Mouse (Mus musculus): ENCODE results near the gene Olfr279.
A peak's percentile ranks its signal among the peaks of the same experiment; 100 is the strongest.

The Olfr279 gene

GRCm38 (mm10) chr15:98492102-98492501 is at the start of gene Olfr279:
Gene Olfr279 (plus strand): TSS chr15:98492402.
- no peak for DNase-seq (ENCODE audit: low read depth, low spot score)

- no peak for DNase-seq (ENCODE audit: low read depth, low spot score)
Observed at GRCm38 (mm10) chr15:98444561-98444960, 47.6 kb upstream of the Olfr279 start.

GRCm38 (mm10) chr15:98448521-98448920 is 43.7 kb upstream of the Olfr279 start:
- DNase-seq (ENCODE audit: low read depth, low spot score), result no peak

GRCm38 (mm10) chr15:98452288-98452687 is 39.9 kb upstream of the Olfr279 start, which contains the start of gene Olfr281:
Gene Olfr281 (plus strand): TSS chr15:98452588.
- DNase-seq (ENCODE audit: low read depth, low spot score), result no peak

- DNase-seq (ENCODE audit: low read depth, low spot score), result no peak
Observed at GRCm38 (mm10) chr15:98469596-98469995, 22.6 kb upstream of the Olfr279 start, which contains the start of gene OR5BS1P. Gene OR5BS1P (plus strand): TSS chr15:98469896.

GRCm38 (mm10) chr15:98471539-98471938 is 20.7 kb upstream of the Olfr279 start:
- no peak for DNase-seq (ENCODE audit: low read depth, low spot score)

GRCm38 (mm10) chr15:98474958-98475357 is 17.2 kb upstream of the Olfr279 start:
- no peak for DNase-seq (ENCODE audit: low read depth, low spot score)

GRCm38 (mm10) chr15:98475382-98475781 is 16.8 kb upstream of the Olfr279 start:
- peak; percentile 67 for DNase-seq (ENCODE audit: low read depth, low spot score)

- no peak for DNase-seq (ENCODE audit: low read depth, low spot score)
Observed at GRCm38 (mm10) chr15:98476281-98476680, 15.9 kb upstream of the Olfr279 start.

GRCm38 (mm10) chr15:98479568-98480102 is 12.6 kb upstream of the Olfr279 start:
- no peak for DNase-seq (ENCODE audit: low read depth, low spot score)

- no peak for DNase-seq (ENCODE audit: low read depth, low spot score)
Observed at GRCm38 (mm10) chr15:98482701-98483100, 9.5 kb upstream of the Olfr279 start, which contains the start of gene Lalba. Gene Lalba (minus strand): TSS chr15:98482721.

GRCm38 (mm10) chr15:98483907-98484886 is 8.0 kb upstream of the Olfr279 start:
- peak; percentile 26 for DNase-seq (ENCODE audit: low read depth, low spot score)

GRCm38 (mm10) chr15:98486433-98487021 is 5.7 kb upstream of the Olfr279 start:
- peak; percentile 39 for DNase-seq (ENCODE audit: low read depth, low spot score)

- no peak for DNase-seq (ENCODE audit: low read depth, low spot score)
Observed at GRCm38 (mm10) chr15:98491332-98491731, 870 bp upstream of the Olfr279 start.

- no peak for DNase-seq (ENCODE audit: low read depth, low spot score)
Observed at GRCm38 (mm10) chr15:98497631-98498030, 5.4 kb downstream of the Olfr279 start.

- DNase-seq (ENCODE audit: low read depth, low spot score), result no peak
Observed at GRCm38 (mm10) chr15:98503317-98503716, 11.1 kb downstream of the Olfr279 start.

- DNase-seq (ENCODE audit: low read depth, low spot score), result peak; percentile 87
Observed at GRCm38 (mm10) chr15:98504514-98504913, 12.3 kb downstream of the Olfr279 start.

GRCm38 (mm10) chr15:98506253-98506957 is 14.2 kb downstream of the Olfr279 start:
- DNase-seq (ENCODE audit: low read depth, low spot score), result peak; percentile 35

GRCm38 (mm10) chr15:98507321-98507720 is 15.1 kb downstream of the Olfr279 start:
- no peak for DNase-seq (ENCODE audit: low read depth, low spot score)

GRCm38 (mm10) chr15:98509387-98509786 is 17.2 kb downstream of the Olfr279 start:
- DNase-seq (ENCODE audit: low read depth, low spot score), result no peak
